Mouse (Mus musculus) thymus, postnatal 0 days (tissue): ENCODE measurements at regions not wholly inside any gene's neighbourhood (a gene's known extent, or its start where the extent isn't known, plus 50 kb on each side); places are given as distances from the start of the nearest gene placed in this dataset.
A peak's percentile ranks its signal among the peaks of the same experiment; 100 is the strongest.

Source experiments
- DNase-seq: peaks from one replicate; pipeline ENCODE4 v3.0.0-alpha.2; 2015; ENCODE audit warnings: low spot score

- no peak for DNase-seq
Observed at GRCm38 (mm10) chr12:54280001-54280400, 76.3 kb upstream of the Egln3 start.

GRCm38 (mm10) chr12:54276978-54277537 is 73.4 kb upstream of the Egln3 start:
- no peak for DNase-seq

DNA sequence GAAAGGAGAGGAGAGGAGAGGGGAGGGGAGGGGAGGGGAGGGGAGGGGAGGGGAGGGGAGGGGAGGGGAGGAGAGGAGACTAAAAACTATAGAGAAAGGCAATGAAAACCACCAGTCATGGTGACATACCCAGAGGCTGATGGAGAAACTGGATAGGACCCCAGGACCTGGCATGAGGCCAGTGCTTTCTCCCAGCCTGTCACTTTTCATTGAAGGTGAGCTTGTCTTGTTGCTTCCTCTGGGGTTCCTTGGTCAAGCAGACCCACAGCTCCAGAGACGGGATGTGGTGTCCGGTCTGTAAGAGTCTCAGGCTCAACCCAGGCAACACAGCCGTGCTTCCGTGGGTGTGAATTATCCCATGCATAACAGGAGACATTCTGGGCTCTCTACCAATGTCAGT is 69.8 kb upstream of the Egln3 start:
- no peak for DNase-seq

- DNase-seq: peak; percentile 54
Observed at GRCm38 (mm10) chr12:54272696-54273095, 69.0 kb upstream of the Egln3 start.

- DNase-seq: no peak
Observed at GRCm38 (mm10) chr12:54272226-54272625, 68.6 kb upstream of the Egln3 start.

- DNase-seq: no peak
Observed at GRCm38 (mm10) chr12:54265852-54266251, 62.2 kb upstream of the Egln3 start.

DNA sequence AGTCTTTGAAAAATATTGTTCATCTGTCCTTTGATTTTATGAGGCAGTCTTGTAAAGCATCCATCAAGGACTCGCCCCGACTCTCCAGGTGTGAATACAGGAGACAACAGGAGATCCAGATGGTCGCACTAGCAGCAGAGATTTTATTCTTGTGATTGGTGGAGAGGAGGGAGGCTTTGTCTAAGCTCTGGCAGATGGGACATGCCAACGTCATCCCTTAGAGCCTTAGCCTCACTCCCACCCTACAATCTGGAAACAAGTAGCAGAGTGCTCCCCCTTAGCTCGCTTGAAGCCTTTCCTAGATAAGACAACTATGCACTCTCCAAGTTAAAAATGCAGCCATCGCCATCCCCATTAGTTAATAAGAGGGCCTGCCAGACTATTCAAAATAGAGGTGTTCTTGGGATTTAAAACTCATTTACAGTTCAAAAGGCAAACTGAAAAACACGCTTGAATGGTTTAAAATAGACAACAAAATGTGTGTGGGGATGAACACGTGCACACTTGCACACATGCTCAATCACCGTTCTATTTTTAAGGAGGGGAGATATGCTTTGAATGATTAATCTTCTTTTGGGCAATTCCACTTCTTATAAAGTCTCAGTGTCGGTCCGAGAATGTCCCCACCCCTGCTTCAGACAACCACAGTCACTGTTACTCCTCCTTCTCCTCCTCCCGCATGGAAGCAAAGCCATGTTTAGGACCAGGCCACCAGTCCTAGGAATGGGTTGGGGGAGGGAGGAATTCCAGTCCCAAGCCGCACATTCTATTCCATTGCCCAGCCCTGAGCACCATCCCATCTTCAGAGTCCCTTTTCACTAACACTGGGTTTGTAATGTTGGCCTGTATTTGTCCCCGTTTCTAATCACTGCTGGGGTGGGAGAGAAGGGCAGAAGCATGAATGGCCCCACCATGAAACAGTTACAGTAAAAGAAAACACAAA is 61.5 kb upstream of the Egln3 start:
- DNase-seq: no peak

DNA sequence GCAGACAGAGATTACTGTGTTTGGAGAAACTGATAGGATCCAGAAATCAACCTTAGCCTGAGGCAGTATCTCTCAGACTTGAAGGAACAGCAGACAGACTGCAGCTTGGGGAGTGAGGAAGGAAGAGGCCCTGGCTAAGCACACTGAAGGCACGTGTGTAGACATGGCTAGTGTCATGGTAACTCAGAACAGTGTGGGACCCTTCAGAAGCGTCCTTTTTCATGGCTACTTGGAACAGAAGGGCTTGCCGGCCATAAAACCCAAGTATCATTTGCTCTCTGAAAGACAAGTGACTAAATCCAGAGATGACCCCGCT is 60.7 kb upstream of the Egln3 start:
- no peak for DNase-seq

GRCm38 (mm10) chr12:54263733-54264417 is 60.2 kb upstream of the Egln3 start:
- DNase-seq: peak; percentile 15

- no peak for DNase-seq
Observed at GRCm38 (mm10) chr12:54262236-54263005, 58.8 kb upstream of the Egln3 start.

DNA sequence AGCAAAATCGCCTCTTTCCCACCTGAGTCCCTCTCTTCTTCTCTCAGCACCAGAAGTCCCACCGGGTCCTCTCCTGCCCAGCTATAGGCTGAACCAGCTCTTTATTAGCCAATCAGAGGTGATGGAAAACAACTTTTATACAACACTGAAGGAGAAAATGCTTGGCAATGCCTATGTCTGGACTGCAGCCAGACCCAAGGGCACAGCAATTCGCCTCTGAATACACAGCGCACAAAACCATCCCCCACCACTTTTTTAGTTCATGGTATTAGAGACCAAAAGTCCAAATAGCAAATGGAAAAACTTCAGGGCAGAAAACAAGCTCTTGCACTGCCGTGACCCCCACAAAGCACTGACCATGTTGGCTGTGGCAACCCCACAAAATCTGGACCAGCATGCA is 57.8 kb upstream of the Egln3 start:
- no peak for DNase-seq

- peak; percentile 40 for DNase-seq
Observed at GRCm38 (mm10) chr12:54260502-54260901, 56.8 kb upstream of the Egln3 start.

DNA sequence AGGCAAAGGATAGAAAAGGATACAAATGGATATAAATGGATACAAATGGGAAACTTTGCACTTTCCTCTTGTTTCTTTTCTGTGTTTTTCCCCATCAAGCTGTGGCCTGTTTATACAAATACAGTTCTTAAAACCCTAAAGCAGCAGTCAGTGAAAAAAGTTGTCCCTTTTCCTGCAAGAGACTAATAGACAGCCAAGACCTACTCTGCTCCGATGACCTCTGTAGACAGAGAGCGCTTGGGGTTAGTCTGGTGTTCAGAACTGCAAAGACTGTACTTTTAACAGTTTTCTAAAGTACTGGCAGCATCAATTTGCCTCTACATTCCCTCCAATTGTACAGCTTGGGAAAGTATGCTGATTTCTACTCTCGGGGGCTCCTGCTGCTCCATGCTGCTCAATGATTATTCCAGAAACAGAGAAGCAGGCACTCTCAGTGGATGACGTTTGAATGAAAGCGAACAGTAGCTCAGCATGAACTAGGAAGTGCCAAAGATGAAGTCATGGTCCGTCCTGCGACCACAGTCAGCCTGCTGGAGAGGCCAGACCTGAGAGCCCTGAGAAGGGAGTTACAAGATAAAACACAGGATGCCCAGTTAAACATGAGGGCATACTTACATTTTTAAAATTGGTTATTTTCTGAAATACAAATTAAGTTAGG is 54.2 kb upstream of the Egln3 start:
- no peak for DNase-seq

DNA sequence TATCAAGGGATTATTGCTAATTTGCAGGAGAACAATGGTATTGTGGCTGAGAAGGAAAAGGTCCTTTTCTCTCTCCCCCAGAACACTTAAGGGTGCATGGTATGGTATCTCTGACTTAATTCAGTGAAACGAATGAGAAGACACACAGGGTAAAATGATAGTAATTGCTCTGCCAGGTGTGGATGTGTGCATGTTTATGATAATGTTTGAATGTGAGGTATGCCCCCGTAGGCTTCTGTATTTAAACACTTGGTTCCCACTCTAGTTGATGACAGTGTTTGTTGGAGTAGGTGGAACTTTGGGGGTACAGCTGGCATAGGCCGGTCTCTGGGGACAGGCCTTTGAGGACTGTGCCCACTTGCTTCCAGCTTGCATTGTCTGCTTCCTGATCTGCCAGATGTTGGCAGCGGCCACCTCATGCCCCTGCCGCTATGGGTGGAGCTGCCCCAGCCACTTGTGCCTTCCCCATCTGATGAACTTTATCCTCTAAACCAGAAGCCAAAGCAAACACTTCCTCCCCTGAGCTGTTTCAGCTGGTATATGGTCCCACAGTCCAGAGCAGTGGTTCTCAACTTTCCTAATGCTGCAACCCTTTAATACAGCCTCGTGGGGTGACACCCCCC is 53.0 kb upstream of the Egln3 start:
- DNase-seq: no peak
